Mouse (Mus musculus): ENCODE measurements around the gene Mbtps1.

- no peak for TF ChIP-seq CTCF (IDR thresholded peaks at IDR 0.05; ENCODE audit: control insufficient read depth, insufficient read depth, insufficient read length)
- TF ChIP-seq MAX (IDR thresholded peaks at IDR 0.05): no peak
- no peak for TF ChIP-seq MYOD1 (IDR thresholded peaks at IDR 0.05; ENCODE audit: control insufficient read depth, insufficient read length, low read depth)
Measured at GRCm38 (mm10) chr8:119502111-119502510, 56.4 kb downstream of the Mbtps1 start.

All from C2C12 (cell line).